Mouse (Mus musculus) brain, embryonic 14.5 days (tissue): Measurements from ENCODE around the gene Pym1.

Source experiments
- CTCF ChIP-seq: fragments of 200-500 bp; IDR thresholded peaks from 2 replicates; pipeline ENCODE4 v1.5.1; 2012; ENCODE audit warnings: inconsistent platforms, mild to moderate bottlenecking, moderate library complexity, borderline replicate concordance; ENCODE audit not compliant: insufficient read depth, insufficient read length; ENCODE audit errors: extremely low read depth
- POLR2A ChIP-seq: fragments of 200-500 bp; IDR thresholded peaks from 2 replicates; pipeline ENCODE4 v1.6.1; 2012; ENCODE audit warnings: mild to moderate bottlenecking, inconsistent platforms, borderline replicate concordance; ENCODE audit not compliant: poor library complexity, insufficient read depth, insufficient read length, severe bottlenecking; ENCODE audit errors: extremely low read depth

DNA sequence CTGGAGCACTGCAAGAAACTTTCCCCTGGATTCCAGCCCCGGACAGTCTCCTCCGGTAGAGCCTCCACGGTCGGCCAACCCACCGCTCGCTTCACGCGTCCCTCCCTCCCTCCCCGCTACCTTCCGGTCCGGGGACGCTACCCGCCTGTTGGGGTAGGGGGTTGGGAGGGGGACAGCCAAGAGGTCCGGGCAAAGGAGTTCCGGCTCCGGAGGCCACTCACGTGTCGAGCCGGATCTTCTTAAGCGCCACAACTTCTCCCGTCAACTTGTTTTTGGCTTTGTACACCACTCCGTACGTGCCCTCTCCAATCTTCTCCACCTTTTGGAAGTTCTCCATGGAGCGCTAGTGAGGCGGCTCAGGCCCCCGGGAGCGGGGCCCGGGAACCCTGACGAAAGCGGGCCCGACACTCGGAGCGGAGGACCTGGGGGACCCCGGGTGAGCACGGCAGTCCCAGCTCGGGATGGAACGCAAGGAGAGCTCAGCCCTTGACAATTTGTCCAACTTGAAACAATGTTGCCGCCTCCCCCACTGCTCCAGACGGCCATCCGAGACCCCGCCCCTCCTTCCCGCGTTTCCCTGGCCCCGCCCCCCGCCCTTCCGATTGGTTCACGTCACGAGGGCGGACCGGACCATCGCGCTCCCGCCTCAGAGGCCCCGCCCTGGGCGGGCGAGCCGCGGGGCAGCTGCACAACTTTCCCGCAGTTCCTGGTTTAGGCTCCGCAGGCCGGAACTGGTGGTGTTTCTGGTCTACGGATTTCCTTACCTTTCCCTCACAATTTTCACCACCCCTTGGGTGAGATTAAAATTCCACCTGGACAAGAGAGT lies 43.0 kb upstream of the Pym1 start, which contains the start of gene Cdk2:
- TF ChIP-seq CTCF (no peak), POLR2A (peak; percentile 22; the same call in 1 of the 2 replicates)
